Comparison of ENCODE assay signal across 25 mouse cellular contexts in the genomic region with DNA sequence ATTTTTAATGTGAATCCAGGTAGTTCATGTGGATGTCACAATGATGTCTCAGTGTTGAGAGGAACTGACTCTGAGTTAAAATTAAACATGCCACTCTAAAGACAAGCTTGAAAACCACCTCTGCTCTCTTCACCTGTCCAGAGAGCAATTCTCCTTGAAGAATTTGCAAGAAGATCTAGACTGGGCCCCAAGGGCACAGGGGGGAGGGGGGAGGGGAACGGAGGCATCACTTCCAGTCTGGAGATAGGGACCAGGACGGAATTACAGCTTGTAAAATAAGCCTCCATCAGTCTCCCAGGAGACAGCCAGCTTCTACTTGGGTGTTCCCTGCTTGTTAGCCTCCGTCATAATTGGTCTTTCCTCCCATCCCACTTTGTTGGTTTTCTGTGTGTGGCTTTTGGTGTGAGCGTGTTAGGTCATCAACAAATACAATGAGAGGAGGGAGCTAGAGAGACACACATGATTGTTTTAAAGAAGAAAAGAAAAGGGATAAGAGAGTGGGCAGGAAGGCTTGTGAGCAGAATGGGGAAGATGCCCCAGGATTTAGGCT. TPM values are rescaled to one million over a fixed set of nuclear protein-coding genes. Genes with fewer than 3 reads are reported as not detected.
DNase-seq lines count a peak whose midpoint lies in the region; ATAC-seq and TF ChIP-seq lines count a peak whose summit lies in the region.
"Had no signal": no experiment of that assay in that cellular context is flagged by ENCODE, and none has a peak within 500 bp of the region (broad histone marks: within the 10 kb centered on the region; RNA-seq: fewer than 3 reads in every experiment).

No protein-coding gene starts in this region.

- no peaks in the 10 kb centered on the region for H3K36me3 ChIP-seq in lung, embryonic 14.5 days (ENCODE audit: insufficient read depth)
- H3K36me3 ChIP-seq in midbrain, embryonic 13.5 days: no peaks in the 10 kb centered on the region
- no peaks in the 10 kb centered on the region for H3K36me3 ChIP-seq in midbrain, embryonic 15.5 days (replicated peaks)
- H3K36me3 ChIP-seq: forebrain, embryonic 10.5 days; G1E; hindbrain, embryonic 13.5 days had no signal

- no peak for ATAC-seq in lung, embryonic 14.5 days (ENCODE audit: insufficient read depth)
- ATAC-seq in midbrain, embryonic 13.5 days: no peak
- ATAC-seq in midbrain, embryonic 15.5 days (replicated peaks): no peak
- ATAC-seq: CD4-positive, CD25-positive, alpha-beta regulatory T cell, adult 4 months; forebrain, postnatal 0 days had no signal

- WGBS in lung, embryonic 14.5 days: 4% methylated on average over 4 of the region's 4 CpGs
- WGBS in midbrain, embryonic 13.5 days: 1% methylated on average over 4 of the region's 4 CpGs
- whole genome bisulfite sequencing in midbrain, embryonic 15.5 days: 1% methylated on average over 4 of the region's 4 CpGs

- peak overlapping the region; percentile 97 for H3K27ac ChIP-seq in lung, embryonic 14.5 days (ENCODE audit: low read depth)
- peak overlapping the region; percentile 71 for H3K27ac ChIP-seq in midbrain, embryonic 13.5 days
- no peak overlapping the region for H3K27ac ChIP-seq in midbrain, embryonic 15.5 days
- H3K27ac ChIP-seq: forebrain, embryonic 10.5 days; hindbrain, embryonic 13.5 days had no signal

- peak overlapping the region; percentile 67 for H3K9ac ChIP-seq in lung, embryonic 14.5 days
- no peak overlapping the region for H3K9ac ChIP-seq in midbrain, embryonic 13.5 days (replicated peaks)
- H3K9ac ChIP-seq in midbrain, embryonic 15.5 days: no peak overlapping the region
- H3K9ac ChIP-seq: forebrain, postnatal 0 days; hindbrain, embryonic 13.5 days had no signal

- H3K9me3 ChIP-seq in lung, embryonic 14.5 days (ENCODE audit: low read depth, low read length): no peaks in the 10 kb centered on the region
- H3K9me3 ChIP-seq in midbrain, embryonic 13.5 days: no peaks in the 10 kb centered on the region
- no peaks in the 10 kb centered on the region for H3K9me3 ChIP-seq in midbrain, embryonic 15.5 days
- H3K9me3 ChIP-seq: forebrain, embryonic 10.5 days; hindbrain, embryonic 13.5 days had no signal

- H3K4me2 ChIP-seq in lung, embryonic 14.5 days: peak overlapping the region; percentile 59
- no peak overlapping the region for H3K4me2 ChIP-seq in midbrain, embryonic 13.5 days (replicated peaks)
- H3K4me2 ChIP-seq in midbrain, embryonic 15.5 days: no peak overlapping the region
- H3K4me2 ChIP-seq: hindbrain, embryonic 13.5 days had no signal

- peak; percentile 61 for DNase-seq in embryo, embryonic 10.5 days (ENCODE audit: low spot score)
- no peak for DNase-seq in embryo, embryonic 9.5 days (ENCODE audit: extremely low spot score)
- no peak for DNase-seq in lung, embryonic 14.5 days
- no peak for DNase-seq in lung, adult 18-20 months
- DNase-seq in adrenal gland, postnatal 10 days: no peak
- no peak for DNase-seq in urinary bladder, adult 18-20 months (ENCODE audit: low spot score in 2 of 2)
- DNase-seq: adrenal gland, postnatal 25 days; cerebellum, adult 11 months; cerebellum, postnatal 14 days; embryo, embryonic 11 days; forebrain, postnatal 0 days; gastrocnemius, postnatal 36 days; heart, postnatal 10 days; kidney, adult 8-10 months; kidney, postnatal 25 days; lung, postnatal 4 days; thymus, adult 2 months had no signal

- H3K4me1 ChIP-seq in lung, embryonic 14.5 days (ENCODE audit: insufficient read depth): no peaks in the 10 kb centered on the region
- 0 out of 2 replicates have a peak, but pooled peaks cover 2% of the 10 kb centered on the region for H3K4me1 ChIP-seq in midbrain, embryonic 13.5 days (replicated peaks)
- H3K4me1 ChIP-seq in midbrain, embryonic 15.5 days: no peaks in the 10 kb centered on the region
- H3K4me1 ChIP-seq: hindbrain, embryonic 13.5 days had no signal

- H3K4me3 ChIP-seq in lung, embryonic 14.5 days (ENCODE audit: low read depth, low read length): peak overlapping the region; percentile 51
- H3K4me3 ChIP-seq in midbrain, embryonic 13.5 days (replicated peaks): no peak overlapping the region
- H3K4me3 ChIP-seq in midbrain, embryonic 15.5 days: no peak overlapping the region
- H3K4me3 ChIP-seq: forebrain, embryonic 10.5 days; hindbrain, embryonic 13.5 days had no signal

- TF ChIP-seq CTCF in lung, embryonic 14.5 days (IDR thresholded peaks at IDR 0.05; ENCODE audit: low read depth): no peak

- H3K27me3 ChIP-seq in lung, embryonic 14.5 days (ENCODE audit: insufficient read depth, low read length): peaks cover 93% of the 10 kb centered on the region
- H3K27me3 ChIP-seq in midbrain, embryonic 13.5 days: peaks cover 95% of the 10 kb centered on the region
- peaks cover 93% of the 10 kb centered on the region for H3K27me3 ChIP-seq in midbrain, embryonic 15.5 days (replicated peaks)

RNA-seq across cellular contexts. Expression of a gene that starts 10.1 kb away (rescaled TPM):
- polyA plus RNA-seq in lung, embryonic 14.5 days (2014; fragmentation: Nextera tagmentation; extraction: Ambion mirVana): 41.5 and 43.2 TPM in 2 replicates
- 4.0 and 9.2 TPM in 2 replicates for polyA plus RNA-seq in midbrain, embryonic 13.5 days (2015; fragmentation: Nextera tagmentation; extraction: Ambion mirVana)
- polyA plus RNA-seq in midbrain, embryonic 15.5 days (2015; fragmentation: Nextera tagmentation; extraction: Ambion mirVana): 5.2 and 6.1 TPM in 2 replicates
- 1 to 10 TPM; 2.0 to 3.0 TPM for total RNA-seq in adrenal gland, postnatal 10 days (2021)
- total RNA-seq: adrenal gland, postnatal 25 days; gastrocnemius, postnatal 36 days; heart, postnatal 10 days; layer of hippocampus, adult 8-10 months; left cerebral cortex, postnatal 25 days had no signal
- polyA plus RNA-seq: CD4-positive, CD25-positive, alpha-beta regulatory T cell, adult 4 months; G1E had no signal
